Mouse (Mus musculus) heart, embryonic 14.5 days (tissue): ENCODE results near the gene Btbd2. TPM values are rescaled to one million over a fixed set of nuclear protein-coding genes. Genes with fewer than 3 reads are reported as not detected.
A peak's percentile ranks its signal among the peaks of the same experiment; 100 is the strongest.
"Not testable (repeated sequence)": the region's sequence is repeated elsewhere in the genome, so short reads cannot be mapped to it uniquely, and the experiment has no call there.

Experiments used
- ATAC-seq: fragments of 200-750 bp; cut with Nextera tagmentation; 2 replicates; pipeline ENCODE4 v1.8.0; 2017; ENCODE audit warnings: low read depth, moderate TSS enrichment; ENCODE audit not compliant: insufficient number of reproducible peaks, insufficient read depth, low FRiP score
- H3K27ac ChIP-seq, 2 experiments: fragments of 200-500 bp in 1 of 2; fragments of 300-500 bp in 1 of 2; sonication (generic) in 1 of 2; replicated peaks in 1 of 2; 2 replicates each; pipeline ENCODE4 v1.5.1; 2012 to 2014; ENCODE audit warnings: low read depth in 2 of 2, low read length in 2 of 2, control low read depth in 1 of 2, mild to moderate bottlenecking in 1 of 2, mixed read lengths in 1 of 2; ENCODE audit not compliant: control insufficient read depth in 1 of 2, insufficient read depth in 1 of 2
- H3K27me3 ChIP-seq: fragments of 300-500 bp; sonication (generic); 2 replicates; pipeline ENCODE4 v1.6.1; 2014; ENCODE audit warnings: mild to moderate bottlenecking, low read length, control low read depth; ENCODE audit not compliant: control insufficient read depth, insufficient read depth
- H3K36me3 ChIP-seq: fragments of 300-500 bp; sonication (generic); 2 replicates; pipeline ENCODE4 v1.6.1; 2014; ENCODE audit warnings: mild to moderate bottlenecking, control low read depth, low read length, mixed read lengths; ENCODE audit not compliant: control insufficient read depth, insufficient read depth
- H3K4me1 ChIP-seq, 2 experiments: fragments of 200-500 bp in 1 of 2; fragments of 300-500 bp in 1 of 2; sonication (generic) in 1 of 2; 2 replicates each; pipeline ENCODE4 v1.6.1; 2012 to 2014; ENCODE audit warnings: low read length in 2 of 2, control low read depth in 1 of 2, mixed read lengths in 1 of 2; ENCODE audit not compliant: control insufficient read depth in 2 of 2, insufficient read depth in 2 of 2
- H3K4me2 ChIP-seq: fragments of 300-500 bp; sonication (generic); 2 replicates; pipeline ENCODE4 v1.6.1; 2014; ENCODE audit warnings: mild to moderate bottlenecking, low read length
- H3K4me3 ChIP-seq, 2 experiments: fragments of 200-500 bp in 1 of 2; fragments of 300-500 bp in 1 of 2; sonication (generic) in 1 of 2; 2 replicates each; pipeline ENCODE4 v1.5.1; 2012 to 2014; ENCODE audit warnings: low read length in 2 of 2, mild to moderate bottlenecking in 2 of 2, control low read depth in 1 of 2, low read depth in 1 of 2, moderate library complexity in 1 of 2; ENCODE audit not compliant: control insufficient read depth in 1 of 2, insufficient read depth in 1 of 2
- H3K9ac ChIP-seq: fragments of 300-500 bp; sonication (generic); 2 replicates; pipeline ENCODE4 v1.6.1; 2014; ENCODE audit warnings: mild to moderate bottlenecking, low read length
- H3K9me3 ChIP-seq: fragments of 300-500 bp; sonication (generic); 2 replicates; pipeline ENCODE4 v1.6.1; 2016; ENCODE audit warnings: low read length, control low read depth; ENCODE audit not compliant: control insufficient read depth
- WGBS: fragments of 180-500 bp; shearing (Covaris S2); extraction: QIAGEN DNeasy Blood & Tissue Kit; methylation state at CpG from one replicate; pipeline ENCODE4 v1.1.7; 2014; 5-methylcytosine and 5-hydroxymethylcytosine counted together
- polyA plus RNA-seq: library from polyadenylated mRNA; unstranded; fragments of >200 nt; fragmentation: Nextera tagmentation; extraction: Ambion mirVana; gene quantifications from 2 replicates; pipeline ENCODE4 v1.2.1, GENCODE M21; 2014

Gene Btbd2
- polyA plus RNA-seq, 1 experiment from 2014 or later, result 53.8 TPM

DNA sequence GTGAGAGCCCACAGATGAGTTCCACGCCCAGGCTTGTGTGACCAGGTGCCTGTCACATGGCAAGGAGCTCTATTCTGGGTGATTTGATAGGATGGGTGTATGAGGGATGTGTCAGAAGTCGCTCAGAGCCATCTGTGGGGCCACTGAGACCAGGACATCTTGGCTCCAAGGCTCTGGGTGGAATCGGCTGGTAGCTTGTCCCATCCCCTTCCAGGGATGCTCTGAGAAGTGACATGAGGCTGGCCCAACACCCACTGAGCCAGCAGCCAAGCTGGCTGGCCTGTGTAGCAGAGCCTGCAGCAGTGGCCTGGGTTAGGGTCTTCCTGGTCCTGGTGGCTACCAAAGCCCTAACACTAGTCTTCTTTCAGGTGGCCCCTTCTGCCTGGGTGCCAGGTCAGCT lies 48.4 kb downstream of the Btbd2 start:
- H3K4me1 ChIP-seq, result peaks cover 5 to 7% of the 10 kb centered on the region in 2 experiments
- no peak overlapping the region for H3K4me2 ChIP-seq
- 89% methylated on average over 3 of the region's 3 CpGs for WGBS
- H3K4me3 ChIP-seq, result no peak overlapping the region
- peaks cover 57% of the 10 kb centered on the region for H3K36me3 ChIP-seq
- H3K9ac ChIP-seq, result no peak overlapping the region
- no peaks in the 10 kb centered on the region for H3K9me3 ChIP-seq
- H3K27ac ChIP-seq, result no peak overlapping the region
- no peak for ATAC-seq
- no peaks in the 10 kb centered on the region for H3K27me3 ChIP-seq

DNA sequence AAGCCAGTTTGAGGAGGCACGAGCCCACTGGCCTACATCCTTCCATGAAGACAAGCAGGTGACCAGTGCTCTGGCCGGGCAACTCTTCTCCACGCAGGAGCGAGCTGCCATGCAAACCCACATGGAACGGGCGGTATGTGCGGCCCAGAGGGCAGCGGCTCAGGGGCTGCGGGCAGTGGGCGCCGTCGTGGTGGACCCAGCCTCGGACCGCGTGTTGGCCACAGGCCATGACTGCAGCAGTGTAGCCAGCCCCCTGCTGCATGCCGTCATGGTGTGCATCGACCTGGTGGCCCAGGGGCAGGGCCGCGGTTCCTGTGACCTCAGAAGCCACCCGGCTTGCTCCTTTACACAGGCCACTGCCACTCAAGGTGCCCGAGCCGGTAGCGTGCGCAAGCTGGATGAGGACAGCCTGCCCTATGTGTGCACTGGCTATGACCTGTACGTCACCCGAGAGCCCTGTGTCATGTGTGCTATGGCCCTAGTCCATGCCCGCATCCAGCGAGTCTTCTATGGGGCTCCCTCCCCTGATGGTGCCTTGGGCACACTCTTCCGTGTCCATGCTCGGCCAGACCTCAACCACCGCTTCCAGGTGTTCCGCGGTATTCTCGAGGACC lies 50.0 kb downstream of the Btbd2 start:
- no peak for ATAC-seq
- Histone ChIP-seq H3K27ac (no peak overlapping the region), H3K9me3 (no peaks in the 10 kb centered on the region), H3K9ac (no peak overlapping the region), H3K36me3 (peaks cover 41% of the 10 kb centered on the region), H3K4me1 (peaks cover 10 to 13% of the 10 kb centered on the region in 2 experiments), H3K4me2 (no peak overlapping the region), H3K4me3 (no peak overlapping the region), H3K27me3 (no peaks in the 10 kb centered on the region)
- WGBS, result 94% methylated on average over 34 of the region's 34 CpGs

GRCm38 (mm10) chr10:80606306-80606705 lies 50.6 kb downstream of the Btbd2 start:
- ATAC-seq, result no peak
- WGBS, result 88% methylated on average over 23 of the region's 23 CpGs
- Histone ChIP-seq H3K4me1 (peaks cover 10 to 13% of the 10 kb centered on the region in 2 experiments), H3K36me3 (peaks cover 40% of the 10 kb centered on the region), H3K4me2 (no peak overlapping the region), H3K27ac (no peak overlapping the region), H3K27me3 (no peaks in the 10 kb centered on the region), H3K4me3 (no peak overlapping the region), H3K9ac (no peak overlapping the region), H3K9me3 (no peaks in the 10 kb centered on the region)

- H3K4me3 ChIP-seq, ATAC-seq, H3K9ac ChIP-seq, H3K27ac ChIP-seq, H3K4me2 ChIP-seq, H3K9me3 ChIP-seq, H3K27me3 ChIP-seq: not testable (repeated sequence)
- Histone ChIP-seq H3K4me1 (peaks cover 10 to 13% of the 10 kb centered on the region in 2 experiments), H3K36me3 (peaks cover 40% of the 10 kb centered on the region)
- 76% methylated on average over 4 of the region's 4 CpGs for WGBS
Measured at GRCm38 (mm10) chr10:80605721-80606120, 51.1 kb downstream of the Btbd2 start, which contains the start of gene Gm49322. TSS of gene Gm49322 (plus strand) at chr10:80606021.

GRCm38 (mm10) chr10:80604988-80605387 lies 51.9 kb downstream of the Btbd2 start:
- peaks cover 10 to 13% of the 10 kb centered on the region in 2 experiments for H3K4me1 ChIP-seq
- H3K9ac ChIP-seq, result no peak overlapping the region
- no peak overlapping the region for H3K4me3 ChIP-seq
- ATAC-seq, result no peak
- H3K4me2 ChIP-seq, result no peak overlapping the region
- no peak overlapping the region for H3K27ac ChIP-seq
- no peaks in the 10 kb centered on the region for H3K27me3 ChIP-seq
- H3K36me3 ChIP-seq, result peaks cover 40% of the 10 kb centered on the region
- WGBS, result 80% methylated on average over 2 of the region's 2 CpGs
- no peaks in the 10 kb centered on the region for H3K9me3 ChIP-seq

GRCm38 (mm10) chr10:80604001-80604509 lies 52.8 kb downstream of the Btbd2 start:
- H3K27me3 ChIP-seq, result no peaks in the 10 kb centered on the region
- no peak for ATAC-seq
- peak overlapping the region in 1 of 2 experiments; percentile 85; a peak in 1 of 4 replicates for H3K4me3 ChIP-seq
- H3K9me3 ChIP-seq, result no peaks in the 10 kb centered on the region
- H3K4me2 ChIP-seq, result peak overlapping the region; percentile 94
- WGBS, result 84% methylated on average over 7 of the region's 7 CpGs
- H3K4me1 ChIP-seq, result peaks cover 10 to 13% of the 10 kb centered on the region in 2 experiments
- H3K27ac ChIP-seq, result no peak overlapping the region
- H3K36me3 ChIP-seq, result peaks cover 30% of the 10 kb centered on the region
- peak overlapping the region; percentile 82 for H3K9ac ChIP-seq

DNA sequence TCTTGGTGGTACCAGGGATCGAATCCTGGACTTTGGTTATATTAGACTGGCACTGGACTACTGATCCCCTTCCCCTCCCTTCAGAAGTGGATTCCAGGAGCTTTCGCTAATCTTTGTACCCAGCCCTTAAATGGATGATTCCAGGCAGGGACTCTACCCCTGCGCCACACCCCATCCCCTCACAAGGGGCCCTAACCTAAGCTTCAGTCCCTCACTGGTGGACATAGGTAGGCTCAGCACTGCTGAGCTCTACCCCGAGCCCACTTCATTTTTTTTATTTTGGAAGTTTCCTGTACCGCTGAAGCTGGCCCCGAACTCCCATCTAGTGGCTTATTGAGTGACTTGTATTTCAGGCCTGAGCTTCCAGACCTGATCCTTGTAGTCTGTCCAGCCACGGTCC lies 53.5 kb downstream of the Btbd2 start:
- H3K4me2 ChIP-seq, result peak overlapping the region; percentile 94
- H3K9me3 ChIP-seq, result no peaks in the 10 kb centered on the region
- H3K36me3 ChIP-seq, result peaks cover 23% of the 10 kb centered on the region
- peak overlapping the region; percentile 79 to 85 for H3K4me3 ChIP-seq
- no peak for ATAC-seq
- H3K27me3 ChIP-seq, result no peaks in the 10 kb centered on the region
- peak overlapping the region; percentile 70 to 80 for H3K27ac ChIP-seq
- 27% methylated on average over 7 of the region's 7 CpGs for WGBS
- H3K9ac ChIP-seq, result peak overlapping the region; percentile 82
- peaks cover 10 to 13% of the 10 kb centered on the region in 2 experiments for H3K4me1 ChIP-seq
